Mouse (Mus musculus): ENCODE measurements around the gene Gm42791. TPM values are rescaled to one million over a fixed set of nuclear protein-coding genes. Genes with fewer than 3 reads are reported as not detected.
A peak's percentile ranks its signal among the peaks of the same experiment; 100 is the strongest.

The Gm42791 gene
- polyA plus RNA-seq, 1 experiment from 2014 or later = 0.57 TPM

GRCm38 (mm10) chr5:148924051-148924450 lies 70.9 kb downstream of the Gm42791 start:
- no peak for DNase-seq (ENCODE audit: low spot score)
- H3K27ac ChIP-seq = no peak overlapping the region
- H3K27me3 ChIP-seq (ENCODE audit: insufficient read depth, poor library complexity, severe bottlenecking) = no peaks in the 10 kb centered on the region
- peaks cover 25% of the 10 kb centered on the region for H3K36me3 ChIP-seq
- 87% methylated on average over 9 of the region's 9 CpGs for WGBS
- H3K4me3 ChIP-seq = no peak overlapping the region
- H3K4me1 ChIP-seq = peaks cover 24% of the 10 kb centered on the region
- no peaks in the 10 kb centered on the region for H3K9me3 ChIP-seq

GRCm38 (mm10) chr5:148923408-148923807 lies 71.5 kb downstream of the Gm42791 start:
- H3K4me3 ChIP-seq = no peak overlapping the region
- peaks cover 21% of the 10 kb centered on the region; the same call in 1 of the 2 replicates for H3K4me1 ChIP-seq
- 81% methylated on average over 10 of the region's 10 CpGs for WGBS
- no peaks in the 10 kb centered on the region for H3K27me3 ChIP-seq (ENCODE audit: insufficient read depth, poor library complexity, severe bottlenecking)
- H3K27ac ChIP-seq = no peak overlapping the region
- no peak for DNase-seq (ENCODE audit: low spot score)
- H3K9me3 ChIP-seq = no peaks in the 10 kb centered on the region
- peaks cover 31% of the 10 kb centered on the region for H3K36me3 ChIP-seq

GRCm38 (mm10) chr5:148922773-148923172 lies 72.2 kb downstream of the Gm42791 start:
- 84% methylated on average over 5 of the region's 5 CpGs for WGBS

DNA sequence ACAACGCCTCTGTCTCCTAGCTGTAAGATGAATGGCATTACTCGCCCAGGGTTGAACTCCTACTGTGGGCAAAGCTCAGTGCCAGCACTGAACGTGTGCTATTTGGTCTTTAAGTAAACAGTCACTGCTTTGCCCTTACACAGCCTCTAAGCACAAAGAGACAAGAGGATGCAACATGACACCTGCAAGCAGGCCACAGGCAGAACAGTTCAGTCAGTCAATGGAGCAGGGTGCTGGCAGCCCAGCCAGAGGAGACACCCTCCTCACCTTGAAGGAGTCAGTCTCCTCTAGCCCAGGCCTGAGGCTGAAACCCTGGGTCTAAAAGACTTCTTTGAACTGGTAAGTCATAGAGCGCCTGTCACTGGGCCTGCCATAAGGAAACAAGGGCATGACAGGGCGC lies 76.9 kb downstream of the Gm42791 start:
- H3K36me3 ChIP-seq = peaks cover 45% of the 10 kb centered on the region
- H3K4me3 ChIP-seq = no peak overlapping the region
- no peaks in the 10 kb centered on the region for H3K9me3 ChIP-seq
- H3K27ac ChIP-seq = no peak overlapping the region
- no peak for DNase-seq (ENCODE audit: low spot score)
- 79% methylated on average over 5 of the region's 5 CpGs for WGBS
- H3K4me1 ChIP-seq = no peaks in the 10 kb centered on the region
- H3K27me3 ChIP-seq (ENCODE audit: insufficient read depth, poor library complexity, severe bottlenecking) = no peaks in the 10 kb centered on the region

More at GRCm38 (mm10) chr5:148922773-148923172, 72.2 kb downstream of the Gm42791 start:
- no peak overlapping the region for H3K4me3 ChIP-seq
- no peaks in the 10 kb centered on the region for H3K27me3 ChIP-seq (ENCODE audit: insufficient read depth, poor library complexity, severe bottlenecking)
- H3K9me3 ChIP-seq = no peaks in the 10 kb centered on the region
- DNase-seq (ENCODE audit: low spot score) = no peak
- H3K36me3 ChIP-seq = peaks cover 38% of the 10 kb centered on the region
- no peak overlapping the region for H3K27ac ChIP-seq
- peaks cover 17% of the 10 kb centered on the region; the same call in 1 of the 2 replicates for H3K4me1 ChIP-seq

GRCm38 (mm10) chr5:148916775-148917174 lies 78.2 kb downstream of the Gm42791 start:
- DNase-seq (ENCODE audit: low spot score) = no peak
- 88% methylated on average over 6 of the region's 6 CpGs for WGBS
- Histone ChIP-seq H3K4me1 (peaks cover 9% of the 10 kb centered on the region; the same call in 1 of the 2 replicates), H3K27me3 (ENCODE audit: insufficient read depth, poor library complexity, severe bottlenecking) (no peaks in the 10 kb centered on the region), H3K4me3 (no peak overlapping the region), H3K36me3 (peaks cover 49% of the 10 kb centered on the region), H3K27ac (no peak overlapping the region), H3K9me3 (no peaks in the 10 kb centered on the region)

DNA sequence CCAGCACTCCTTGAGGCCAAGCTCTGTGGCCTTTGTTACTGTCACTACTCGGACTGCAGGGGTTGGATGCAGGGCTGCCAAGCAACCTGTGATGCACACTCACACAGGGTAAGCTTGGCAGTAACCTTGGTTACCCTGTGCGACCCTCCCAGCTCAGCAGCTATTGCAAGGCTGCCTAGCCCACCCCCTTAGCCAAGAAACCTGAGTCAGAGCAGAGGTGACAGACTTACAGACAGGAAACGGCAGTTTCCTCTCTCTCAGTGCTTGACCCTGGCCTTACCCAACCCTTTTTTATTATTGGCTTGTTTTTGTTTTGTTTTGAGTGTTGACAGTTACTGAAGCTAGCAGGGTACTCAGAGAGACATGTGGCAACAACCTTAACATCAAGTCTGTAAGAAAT lies 82.7 kb downstream of the Gm42791 start:
- H3K27me3 ChIP-seq (ENCODE audit: insufficient read depth, poor library complexity, severe bottlenecking) = no peaks in the 10 kb centered on the region

DNA sequence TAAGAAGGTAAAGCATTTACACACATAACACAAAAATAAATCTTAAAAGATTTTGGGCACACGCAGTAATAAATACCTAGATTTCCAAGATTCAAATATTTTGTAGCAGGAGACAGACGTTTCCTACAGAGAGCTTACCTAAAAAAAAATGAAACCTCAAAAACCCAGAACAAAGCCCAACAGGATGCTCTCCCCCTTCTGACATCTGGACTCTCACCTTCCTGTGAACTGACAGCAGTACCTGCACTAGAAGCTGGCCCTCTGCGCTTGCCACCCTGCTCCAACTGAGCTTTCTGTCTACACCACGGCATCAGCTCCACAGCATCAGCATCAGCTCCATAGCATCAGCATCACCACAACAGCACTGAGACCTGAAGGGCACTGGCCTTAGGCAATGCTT lies 84.9 kb downstream of the Gm42791 start:
- Histone ChIP-seq H3K36me3 (peaks cover 21% of the 10 kb centered on the region), H3K4me1 (peaks cover 37% of the 10 kb centered on the region), H3K9me3 (no peaks in the 10 kb centered on the region), H3K27ac (no peak overlapping the region), H3K27me3 (ENCODE audit: insufficient read depth, poor library complexity, severe bottlenecking) (no peaks in the 10 kb centered on the region), H3K4me3 (no peak overlapping the region)
- DNase-seq (ENCODE audit: low spot score) = no peak
- WGBS = 93% methylated on average over 4 of the region's 4 CpGs

More for the DNA sequence above, 82.7 kb downstream of the Gm42791 start:
- no peak overlapping the region for H3K4me3 ChIP-seq
- WGBS = 38% methylated on average over 3 of the region's 3 CpGs
- peaks cover 37% of the 10 kb centered on the region for H3K4me1 ChIP-seq
- no peak overlapping the region for H3K27ac ChIP-seq
- H3K36me3 ChIP-seq = peaks cover 32% of the 10 kb centered on the region
- no peak for DNase-seq (ENCODE audit: low spot score)
- no peaks in the 10 kb centered on the region for H3K9me3 ChIP-seq

DNA sequence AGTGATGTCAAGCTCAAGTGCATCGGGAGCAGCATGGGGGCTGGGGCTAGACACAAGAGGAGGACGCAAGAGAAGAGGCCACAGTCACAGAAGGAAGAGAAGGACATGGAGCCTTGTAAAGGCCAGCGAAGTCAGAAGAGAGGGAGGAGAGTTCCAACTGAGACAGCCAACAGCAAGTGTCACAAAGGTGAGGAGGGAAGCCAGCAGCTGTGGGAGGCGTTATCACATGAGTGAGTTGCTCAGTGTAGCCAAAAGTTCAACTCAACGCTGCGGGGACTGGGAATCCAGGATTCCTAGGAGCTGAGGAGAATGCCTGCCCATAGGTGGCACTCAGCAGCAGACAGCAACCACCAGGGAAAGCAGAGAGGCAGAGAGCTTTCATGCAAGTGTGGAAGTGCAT lies 85.5 kb downstream of the Gm42791 start:
- peak; percentile 83 for DNase-seq (ENCODE audit: low spot score)
- Histone ChIP-seq H3K9me3 (no peaks in the 10 kb centered on the region), H3K36me3 (peaks cover 22% of the 10 kb centered on the region), H3K4me1 (peaks cover 37% of the 10 kb centered on the region), H3K27me3 (ENCODE audit: insufficient read depth, poor library complexity, severe bottlenecking) (no peaks in the 10 kb centered on the region), H3K27ac (peak overlapping the region; percentile 84), H3K4me3 (peak overlapping the region; percentile 25; the same call in 1 of the 2 replicates)
- 16% methylated on average over 6 of the region's 6 CpGs for WGBS

DNA sequence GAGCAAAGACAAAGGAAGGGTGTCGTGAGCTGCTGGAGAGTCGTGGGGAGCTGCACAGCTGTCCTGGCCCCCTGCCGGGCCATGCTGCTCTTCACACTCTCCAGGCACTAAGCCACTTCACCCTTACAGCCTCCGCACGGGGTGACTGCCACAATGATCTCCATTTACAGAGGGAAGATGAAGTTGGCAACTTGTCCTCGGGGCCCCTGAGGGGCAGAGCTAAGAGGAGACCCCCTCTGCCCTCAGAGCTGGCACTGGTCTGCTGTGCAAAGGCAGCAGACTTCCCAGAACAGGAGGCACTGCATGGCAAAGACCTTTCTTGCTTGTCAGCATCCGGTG lies 85.9 kb downstream of the Gm42791 start:
- peak overlapping the region; percentile 84 for H3K27ac ChIP-seq
- H3K9me3 ChIP-seq = no peaks in the 10 kb centered on the region
- WGBS = 13% methylated on average over 7 of the region's 7 CpGs
- H3K4me1 ChIP-seq = peaks cover 37% of the 10 kb centered on the region
- peaks cover 26% of the 10 kb centered on the region for H3K36me3 ChIP-seq
- DNase-seq (ENCODE audit: low spot score) = no peak
- peak overlapping the region; percentile 25; the same call in 1 of the 2 replicates for H3K4me3 ChIP-seq
- H3K27me3 ChIP-seq (ENCODE audit: insufficient read depth, poor library complexity, severe bottlenecking) = no peaks in the 10 kb centered on the region

GRCm38 (mm10) chr5:148908191-148909056 lies 86.5 kb downstream of the Gm42791 start:
- H3K36me3 ChIP-seq = peaks cover 26% of the 10 kb centered on the region
- 45% methylated on average over 17 of the region's 17 CpGs for WGBS

DNA sequence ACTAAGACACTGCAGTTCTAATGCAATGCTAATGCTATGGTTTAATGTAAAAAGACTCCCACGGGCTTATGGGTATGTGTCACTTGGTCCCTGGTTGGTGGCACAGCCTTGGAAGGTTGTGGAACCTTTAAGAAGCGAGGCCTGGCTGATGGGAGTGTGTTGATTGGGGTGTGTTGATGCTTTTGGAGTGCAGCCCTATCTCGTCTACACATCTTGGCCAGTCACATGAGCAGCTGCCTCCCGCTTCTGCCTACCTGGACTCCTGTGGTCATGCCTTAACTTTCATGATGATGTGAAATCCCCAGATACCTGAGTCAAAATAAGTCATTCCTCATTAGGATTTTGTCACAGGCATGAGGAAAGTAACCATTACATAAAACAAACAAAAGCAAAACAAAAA lies 88.6 kb downstream of the Gm42791 start:
- Histone ChIP-seq H3K4me1 (peaks cover 28% of the 10 kb centered on the region), H3K36me3 (peaks cover 22% of the 10 kb centered on the region), H3K9me3 (no peaks in the 10 kb centered on the region), H3K27me3 (ENCODE audit: insufficient read depth, poor library complexity, severe bottlenecking) (no peaks in the 10 kb centered on the region), H3K27ac (no peak overlapping the region), H3K4me3 (no peak overlapping the region)
- DNase-seq (ENCODE audit: low spot score) = no peak
- WGBS = 84% methylated on average over 4 of the region's 4 CpGs

More at GRCm38 (mm10) chr5:148908191-148909056, 86.5 kb downstream of the Gm42791 start:
- no peak for DNase-seq (ENCODE audit: low spot score)
- peak overlapping the region; percentile 25; the same call in 1 of the 2 replicates for H3K4me3 ChIP-seq
- H3K27me3 ChIP-seq (ENCODE audit: insufficient read depth, poor library complexity, severe bottlenecking) = no peaks in the 10 kb centered on the region
- H3K4me1 ChIP-seq = peaks cover 37% of the 10 kb centered on the region
- H3K27ac ChIP-seq = peak overlapping the region; percentile 84
- H3K9me3 ChIP-seq = no peaks in the 10 kb centered on the region

GRCm38 (mm10) chr5:148904846-148905245 lies 90.1 kb downstream of the Gm42791 start:
- Histone ChIP-seq H3K27me3 (ENCODE audit: insufficient read depth, poor library complexity, severe bottlenecking) (no peaks in the 10 kb centered on the region), H3K4me3 (no peak overlapping the region), H3K4me1 (peaks cover 24% of the 10 kb centered on the region), H3K9me3 (no peaks in the 10 kb centered on the region), H3K27ac (no peak overlapping the region), H3K36me3 (peaks cover 23% of the 10 kb centered on the region)
- WGBS = 73% methylated on average over 6 of the region's 6 CpGs
- no peak for DNase-seq (ENCODE audit: low spot score)

DNA sequence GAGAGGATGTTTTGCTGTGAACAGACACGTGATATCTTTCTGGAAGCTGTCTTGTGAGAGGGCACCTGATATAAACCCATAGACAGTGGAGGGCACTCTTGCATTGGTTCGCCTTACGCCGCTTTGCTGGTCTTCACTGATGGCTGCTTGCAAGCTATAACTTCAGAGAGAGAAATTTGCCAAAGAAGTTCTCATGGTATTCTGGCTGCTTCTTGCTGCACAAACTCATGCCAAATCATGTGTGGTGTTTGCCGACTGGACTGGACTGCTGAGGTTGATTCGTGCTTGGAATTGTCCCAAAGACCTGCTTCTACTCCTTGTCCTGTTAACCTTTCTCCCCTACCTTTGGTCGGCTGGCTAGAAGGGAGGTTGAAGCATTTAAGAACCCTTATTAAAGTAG lies 95.6 kb downstream of the Gm42791 start:
- H3K9me3 ChIP-seq = no peaks in the 10 kb centered on the region
- H3K27me3 ChIP-seq (ENCODE audit: insufficient read depth, poor library complexity, severe bottlenecking) = no peaks in the 10 kb centered on the region
- peaks cover 21% of the 10 kb centered on the region for H3K4me1 ChIP-seq
- no peak overlapping the region for H3K27ac ChIP-seq
- DNase-seq (ENCODE audit: low spot score) = no peak
- WGBS = 89% methylated on average over 7 of the region's 7 CpGs
- H3K36me3 ChIP-seq = peaks cover 19% of the 10 kb centered on the region
- H3K4me3 ChIP-seq = no peak overlapping the region
